Mouse (Mus musculus) E14TG2a.4 (cell line): ENCODE measurements at regions not wholly inside any gene's neighbourhood (a gene's known extent, or its start where the extent isn't known, plus 50 kb on each side); places are given as distances from the start of the nearest gene placed in this dataset.

Experiments used
- H3K27me3 ChIP-seq: 2 replicates; pipeline ENCODE4 v1.6.1; 2014; ENCODE audit warnings: low read length, control low read depth; ENCODE audit not compliant: insufficient read depth
- H3K36me3 ChIP-seq: 2 replicates; pipeline ENCODE4 v1.6.1; 2014; ENCODE audit warnings: low read length, control low read depth; ENCODE audit not compliant: insufficient read depth
- H3K4me1 ChIP-seq: replicated peaks from 2 replicates; pipeline ENCODE4 v1.6.1; 2014; ENCODE audit warnings: low read depth, low read length, control low read depth
- H3K4me3 ChIP-seq: replicated peaks from 2 replicates; pipeline ENCODE4 v1.5.1; 2014; ENCODE audit warnings: mild to moderate bottlenecking, low read length
- H3K9me3 ChIP-seq: 2 replicates; pipeline ENCODE4 v1.6.1; 2014; ENCODE audit warnings: low read length, control low read depth
- CTCF ChIP-seq: conservative IDR thresholded peaks from 2 replicates; pipeline ENCODE4 v1.5.1; 2014; ENCODE audit warnings: low read length
- NANOG ChIP-seq: IDR thresholded peaks from 2 replicates; pipeline ENCODE4 v1.6.1; 2014; ENCODE audit warnings: borderline replicate concordance, low read length, mixed read lengths
- POU5F1 ChIP-seq: IDR thresholded peaks from 2 replicates; pipeline ENCODE4 v1.6.1; 2014; ENCODE audit warnings: low read length, borderline replicate concordance

DNA sequence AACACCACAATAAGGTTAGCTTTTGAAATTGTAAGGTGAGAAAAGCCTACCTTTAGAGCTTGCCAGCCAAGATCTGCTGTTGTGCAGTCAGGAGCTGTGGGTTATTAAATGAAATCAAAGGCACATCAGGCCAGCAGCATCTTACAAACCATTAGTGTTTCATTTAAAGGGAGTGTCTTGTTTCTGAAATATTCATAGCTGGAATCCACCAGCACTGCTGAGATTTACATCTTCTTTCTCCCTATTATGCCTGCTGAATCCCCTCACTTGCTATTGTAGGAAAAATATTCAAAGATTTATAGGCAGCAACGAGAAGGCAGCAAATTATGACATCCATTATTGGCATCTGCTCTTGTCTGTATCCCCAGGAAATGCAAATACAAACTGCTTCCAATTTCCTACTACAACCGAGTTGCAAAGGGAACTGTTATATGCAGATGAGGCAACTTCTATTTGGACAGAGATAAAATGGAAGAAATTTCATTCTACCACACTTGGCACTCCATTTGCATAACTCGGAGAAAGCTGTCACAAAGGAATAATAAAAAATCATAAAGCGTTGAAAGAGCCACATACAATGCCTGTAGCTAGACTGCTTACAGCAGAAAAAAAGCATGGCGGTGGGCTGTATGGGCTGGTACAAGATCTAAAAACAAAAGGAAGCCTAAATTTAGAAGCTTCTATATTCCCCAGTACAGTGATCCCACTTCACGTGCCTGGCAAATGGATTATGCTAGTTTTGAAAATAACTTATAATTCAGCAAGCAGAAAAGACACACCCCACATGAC is 60.3 kb upstream of the Prkd1 start:
- Histone ChIP-seq H3K36me3 (no peaks in the 10 kb centered on the region), H3K4me1 (no peaks in the 10 kb centered on the region), H3K4me3 (no peak overlapping the region), H3K27me3 (no peaks in the 10 kb centered on the region), H3K9me3 (no peaks in the 10 kb centered on the region)
- TF ChIP-seq NANOG, result no peak
- no peak for TF ChIP-seq CTCF
- no peak for TF ChIP-seq POU5F1

DNA sequence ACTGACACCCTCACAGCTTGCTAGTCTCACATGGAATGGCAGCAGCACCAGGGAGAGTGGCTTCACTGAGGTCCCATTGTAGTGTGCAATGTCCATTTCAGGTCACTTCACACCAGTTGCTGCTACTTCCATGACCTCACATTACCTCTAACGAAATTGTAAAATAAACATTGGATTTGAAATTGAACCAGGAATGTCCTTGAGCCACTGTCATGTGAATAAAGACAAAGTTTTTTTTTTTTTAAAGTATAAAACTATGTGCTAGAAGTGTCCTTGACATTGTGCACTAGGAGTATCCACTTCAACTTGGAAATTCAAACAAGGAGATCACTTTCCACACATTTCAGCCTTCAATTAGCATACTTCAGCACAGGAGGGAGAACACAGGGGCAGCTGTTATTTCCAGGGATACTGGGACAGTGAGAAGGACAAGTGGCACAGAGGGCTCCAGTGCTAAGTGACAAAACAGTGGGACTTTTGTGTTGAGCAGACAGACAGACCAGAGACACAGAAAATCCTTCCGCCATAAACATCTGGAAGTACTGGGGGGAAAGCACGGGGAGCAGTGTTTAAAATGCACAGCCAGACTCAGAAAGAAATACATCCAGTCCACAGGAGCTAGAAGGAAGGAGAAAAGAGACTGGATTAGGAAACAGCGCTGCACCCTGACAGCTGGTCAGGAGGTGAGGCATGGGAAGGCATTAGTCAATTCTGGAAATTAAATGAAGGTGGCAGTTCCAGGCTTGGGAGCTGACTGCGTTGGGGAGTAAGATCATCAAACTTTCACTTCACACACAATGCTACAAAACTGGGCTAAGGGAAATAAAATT is 49.9 kb upstream of the Prkd1 start:
- Histone ChIP-seq H3K4me3 (no peak overlapping the region), H3K4me1 (no peaks in the 10 kb centered on the region), H3K27me3 (no peaks in the 10 kb centered on the region), H3K9me3 (no peaks in the 10 kb centered on the region), H3K36me3 (no peaks in the 10 kb centered on the region)
- TF ChIP-seq POU5F1 (no peak), NANOG (no peak), CTCF (no peak)
